Mouse (Mus musculus) limb, embryonic 12.5 days (tissue): ENCODE measurements around the gene Map3k15. TPM values are rescaled to one million over a fixed set of nuclear protein-coding genes. Genes with fewer than 3 reads are reported as not detected.

Experiments
- ATAC-seq: fragments of 200-750 bp; cut with Nextera tagmentation; 2 replicates; pipeline ENCODE4 v1.8.0; 2017; ENCODE audit warnings: low read depth, moderate TSS enrichment; ENCODE audit not compliant: insufficient number of reproducible peaks, insufficient read depth, low FRiP score, low TSS enrichment
- H3K27ac ChIP-seq: fragments of 300-500 bp; sonication (generic); 2 replicates; pipeline ENCODE4 v1.5.1; 2016; ENCODE audit warnings: mild to moderate bottlenecking, moderate library complexity
- H3K27me3 ChIP-seq: fragments of 300-500 bp; sonication (generic); 2 replicates; pipeline ENCODE4 v1.6.1; 2016; ENCODE audit warnings: mild to moderate bottlenecking, moderate library complexity
- H3K36me3 ChIP-seq: fragments of 300-500 bp; sonication (generic); 2 replicates; pipeline ENCODE4 v1.6.1; 2016; ENCODE audit warnings: mild to moderate bottlenecking, moderate library complexity
- H3K4me1 ChIP-seq: fragments of 300-500 bp; sonication (generic); replicated peaks from 2 replicates; pipeline ENCODE4 v1.6.1; 2016
- H3K4me2 ChIP-seq: fragments of 300-500 bp; sonication (generic); 2 replicates; pipeline ENCODE4 v1.6.1; 2016; ENCODE audit warnings: mild to moderate bottlenecking, moderate library complexity
- H3K4me3 ChIP-seq: fragments of 300-500 bp; sonication (generic); replicated peaks from 2 replicates; pipeline ENCODE4 v1.5.1; 2016; ENCODE audit warnings: mild to moderate bottlenecking
- H3K9ac ChIP-seq: fragments of 300-500 bp; sonication (generic); replicated peaks from 2 replicates; pipeline ENCODE4 v1.6.1; 2016; ENCODE audit warnings: mild to moderate bottlenecking, moderate library complexity
- H3K9me3 ChIP-seq: fragments of 300-500 bp; sonication (generic); 2 replicates; pipeline ENCODE4 v1.6.1; 2016; ENCODE audit warnings: mild to moderate bottlenecking, moderate library complexity
- WGBS: fragments of 180-500 bp; shearing (Covaris S2); methylation state at CpG from one replicate; pipeline ENCODE4 v1.1.7; 2016; 5-methylcytosine and 5-hydroxymethylcytosine counted together
- polyA plus RNA-seq: library from polyadenylated mRNA; unstranded; fragments of >200 nt; fragmentation: Nextera tagmentation; extraction: Ambion mirVana; gene quantifications from 2 replicates; pipeline ENCODE4 v1.2.1, GENCODE M21; 2016

Map3k15 gene
- polyA plus RNA-seq, 1 experiment from 2014 or later, result 0.19 TPM

DNA sequence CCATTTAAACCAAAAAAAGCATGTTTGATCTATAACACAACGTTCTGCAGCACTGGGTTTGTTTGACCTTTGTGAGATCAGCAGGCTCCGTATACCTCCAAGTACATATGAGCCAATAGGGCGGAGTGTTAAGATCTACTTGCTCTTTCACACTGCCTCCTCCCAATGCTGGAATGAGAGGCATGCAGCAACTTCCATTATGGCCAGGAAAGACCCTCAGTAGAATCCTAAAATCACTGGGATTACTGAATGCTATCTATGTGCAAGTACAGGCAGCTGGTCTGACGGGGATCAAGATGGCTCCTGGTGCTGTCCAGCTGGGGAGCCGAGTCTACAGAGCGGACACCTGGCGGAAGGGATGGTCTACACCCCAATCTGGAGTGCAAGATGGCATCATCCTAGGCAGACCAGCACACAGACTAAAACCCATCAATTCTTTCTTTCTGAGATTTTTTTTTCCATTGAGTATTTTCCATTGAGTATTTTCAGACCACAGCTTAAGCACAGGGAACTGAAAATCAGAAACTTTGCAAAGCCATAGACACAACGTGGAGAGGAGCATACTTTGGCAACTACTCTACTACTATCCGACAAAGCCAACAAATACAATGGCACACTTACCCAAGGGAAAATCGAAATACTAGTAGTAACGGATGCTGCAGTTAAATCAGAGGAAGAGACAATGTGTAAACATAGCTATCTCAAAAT is 146.1 kb downstream of the Map3k15 start:
- no peak overlapping the region for H3K9ac ChIP-seq
- no peak overlapping the region for H3K4me2 ChIP-seq
- H3K9me3 ChIP-seq, result no peaks in the 10 kb centered on the region
- no peak for ATAC-seq
- 86% methylated on average over 11 of the region's 11 CpGs for whole genome bisulfite sequencing
- no peak overlapping the region for H3K27ac ChIP-seq
- H3K36me3 ChIP-seq, result peaks cover 15% of the 10 kb centered on the region
- no peaks in the 10 kb centered on the region for H3K4me1 ChIP-seq
- H3K4me3 ChIP-seq, result no peak overlapping the region
- H3K27me3 ChIP-seq, result peaks cover 26% of the 10 kb centered on the region

GRCm38 (mm10) chrX:160135719-160136118 is 147.5 kb downstream of the Map3k15 start:
- 39% methylated on average over 6 of the region's 6 CpGs for WGBS
- H3K27me3 ChIP-seq, result peaks cover 23% of the 10 kb centered on the region

DNA sequence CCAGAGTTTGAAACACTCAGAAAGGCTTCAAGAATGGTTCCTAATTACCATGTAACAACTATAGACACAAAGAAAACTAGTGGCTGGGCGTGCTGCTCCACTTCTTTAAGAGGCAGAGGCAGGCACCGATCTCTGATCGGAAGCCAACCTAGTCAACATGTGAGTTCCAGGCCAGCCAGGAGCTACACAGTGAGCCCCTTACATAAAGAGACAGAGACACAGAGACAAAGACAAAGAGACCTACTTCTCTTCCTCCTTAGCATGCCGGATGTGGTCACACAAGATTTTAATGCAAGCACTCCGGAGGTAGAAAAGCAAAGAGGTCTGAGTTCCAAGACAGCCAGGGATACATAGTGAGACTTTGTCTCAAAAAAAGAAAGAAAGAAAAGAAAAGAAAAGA is 147.9 kb downstream of the Map3k15 start:
- WGBS, result 32% methylated on average over 5 of the region's 5 CpGs
- Histone ChIP-seq H3K36me3 (peaks cover 8% of the 10 kb centered on the region; the same call in 1 of the 2 replicates), H3K27me3 (peaks cover 23% of the 10 kb centered on the region), H3K4me3 (peak overlapping the region; percentile 22), H3K9ac (no peak overlapping the region), H3K4me2 (peak overlapping the region; percentile 63), H3K9me3 (no peaks in the 10 kb centered on the region), H3K4me1 (no peaks in the 10 kb centered on the region), H3K27ac (no peak overlapping the region)
- ATAC-seq, result no peak

More at GRCm38 (mm10) chrX:160135719-160136118, 147.5 kb downstream of the Map3k15 start:
- Histone ChIP-seq H3K27ac (no peak overlapping the region), H3K4me2 (peak overlapping the region; percentile 63), H3K4me3 (peak overlapping the region; percentile 22; the same call in 1 of the 2 replicates), H3K9me3 (no peaks in the 10 kb centered on the region), H3K4me1 (no peaks in the 10 kb centered on the region), H3K9ac (no peak overlapping the region), H3K36me3 (peaks cover 8% of the 10 kb centered on the region; the same call in 1 of the 2 replicates)
- ATAC-seq, result no peak

- Histone ChIP-seq H3K27ac (no peak overlapping the region), H3K4me1 (no peaks in the 10 kb centered on the region), H3K4me2 (peak overlapping the region; percentile 63), H3K36me3 (no peaks in the 10 kb centered on the region), H3K4me3 (peak overlapping the region; percentile 60), H3K27me3 (peaks cover 23% of the 10 kb centered on the region), H3K9ac (peak overlapping the region; percentile 69), H3K9me3 (no peaks in the 10 kb centered on the region)
- ATAC-seq, result no peak
- 21% methylated on average over 18 of the region's 18 CpGs for WGBS
Measured at GRCm38 (mm10) chrX:160137177-160137860, 149.1 kb downstream of the Map3k15 start.

GRCm38 (mm10) chrX:160137861-160138717 is 149.9 kb downstream of the Map3k15 start, which contains the start of gene Pdha1:
TSS of gene Pdha1 (minus strand) at chrX:160138413.
- Histone ChIP-seq H3K36me3 (no peaks in the 10 kb centered on the region), H3K4me2 (peak within 1 kb of the TSS; percentile 63), H3K9me3 (no peaks in the 10 kb centered on the region), H3K27me3 (peaks cover 23% of the 10 kb centered on the region), H3K27ac (peak within 1 kb of the TSS; percentile 89), H3K4me3 (peak within 1 kb of the TSS; percentile 60), H3K4me1 (no peaks in the 10 kb centered on the region), H3K9ac (peak within 1 kb of the TSS; percentile 69)
- WGBS, result 14% methylated on average over 58 of the region's 67 CpGs
- peak; percentile 95 for ATAC-seq

- Histone ChIP-seq H3K36me3 (no peaks in the 10 kb centered on the region), H3K4me1 (no peaks in the 10 kb centered on the region), H3K4me3 (no peak overlapping the region), H3K27me3 (no peaks in the 10 kb centered on the region), H3K27ac (no peak overlapping the region), H3K9ac (no peak overlapping the region), H3K4me2 (no peak overlapping the region), H3K9me3 (no peaks in the 10 kb centered on the region)
- 84% methylated on average over 4 of the region's 4 CpGs for WGBS
- no peak for ATAC-seq
Measured at GRCm38 (mm10) chrX:160146806-160147205, 158.6 kb downstream of the Map3k15 start.

DNA sequence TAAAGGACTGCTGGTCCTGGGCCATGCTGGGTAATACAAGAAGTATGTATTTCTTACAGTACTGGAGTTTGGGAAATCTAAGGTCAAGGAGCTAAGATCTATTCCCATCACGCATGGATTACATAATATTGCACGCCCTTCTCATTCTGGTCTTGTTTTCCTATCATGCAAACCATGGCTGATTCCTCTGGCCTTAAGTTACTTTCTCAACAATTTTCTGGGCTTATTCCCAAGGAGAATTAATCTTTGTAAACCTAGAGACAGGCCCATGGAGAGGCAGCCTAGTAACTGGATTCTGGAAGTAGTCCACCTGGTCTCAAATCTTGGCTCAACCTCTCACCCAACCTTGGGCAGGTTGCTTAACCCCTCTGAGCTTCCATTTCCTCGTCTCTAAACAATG is 159.2 kb downstream of the Map3k15 start:
- H3K4me3 ChIP-seq, result no peak overlapping the region
- no peaks in the 10 kb centered on the region for H3K27me3 ChIP-seq
- H3K36me3 ChIP-seq, result no peaks in the 10 kb centered on the region
- WGBS, result 87% methylated on average over 3 of the region's 3 CpGs
- no peak overlapping the region for H3K27ac ChIP-seq
- no peak overlapping the region for H3K4me2 ChIP-seq
- no peak overlapping the region for H3K9ac ChIP-seq
- H3K4me1 ChIP-seq, result no peaks in the 10 kb centered on the region
- H3K9me3 ChIP-seq, result no peaks in the 10 kb centered on the region
- no peak for ATAC-seq

GRCm38 (mm10) chrX:160148859-160149258 is 160.6 kb downstream of the Map3k15 start:
- Histone ChIP-seq H3K4me3 (no peak overlapping the region), H3K4me1 (no peaks in the 10 kb centered on the region), H3K4me2 (no peak overlapping the region), H3K9me3 (no peaks in the 10 kb centered on the region), H3K9ac (no peak overlapping the region), H3K27me3 (no peaks in the 10 kb centered on the region; the same call in 1 of the 2 replicates), H3K36me3 (no peaks in the 10 kb centered on the region), H3K27ac (no peak overlapping the region)
- no peak for ATAC-seq
- WGBS, result 78% methylated on average over 3 of the region's 3 CpGs

GRCm38 (mm10) chrX:160153147-160153815 is 165.0 kb downstream of the Map3k15 start:
- H3K4me1 ChIP-seq, result no peaks in the 10 kb centered on the region
- no peaks in the 10 kb centered on the region; the same call in 1 of the 2 replicates for H3K27me3 ChIP-seq
- no peaks in the 10 kb centered on the region for H3K36me3 ChIP-seq
- H3K9me3 ChIP-seq, result no peaks in the 10 kb centered on the region
- H3K27ac ChIP-seq, result no peak overlapping the region
- H3K9ac ChIP-seq, result no peak overlapping the region
- ATAC-seq, result no peak
- 69% methylated on average over 4 of the region's 4 CpGs for WGBS
- no peak overlapping the region for H3K4me2 ChIP-seq
- H3K4me3 ChIP-seq, result no peak overlapping the region

DNA sequence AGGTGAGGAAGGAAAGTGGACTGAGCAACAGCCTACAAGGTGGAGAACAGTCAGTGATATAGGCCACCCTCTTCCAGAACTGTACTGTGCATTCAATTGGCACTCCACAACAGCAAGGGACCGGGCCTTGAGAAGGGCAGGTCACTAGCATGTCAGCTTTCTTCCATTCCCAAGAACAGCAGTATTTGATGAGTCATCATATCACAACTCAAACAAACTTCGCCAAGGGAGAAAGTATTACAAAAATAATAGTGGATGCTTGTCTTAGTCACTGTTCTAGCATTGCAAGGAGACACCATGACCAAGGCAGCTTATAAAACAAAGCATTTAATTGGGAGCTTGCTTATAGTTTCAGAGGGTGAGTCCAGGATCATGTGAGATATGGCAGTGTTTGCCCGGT is 176.0 kb downstream of the Map3k15 start:
- Histone ChIP-seq H3K36me3 (no peaks in the 10 kb centered on the region), H3K9ac (no peak overlapping the region), H3K4me3 (no peak overlapping the region), H3K27me3 (peaks cover 15% of the 10 kb centered on the region), H3K27ac (no peak overlapping the region), H3K4me1 (no peaks in the 10 kb centered on the region), H3K4me2 (no peak overlapping the region), H3K9me3 (no peaks in the 10 kb centered on the region)
- ATAC-seq, result no peak
- whole genome bisulfite sequencing, result 82% methylated on average over 3 of the region's 3 CpGs
